Mouse (Mus musculus) bone marrow, adult 2 months (tissue): ENCODE data around the gene Ly6c2. TPM values are rescaled to one million over a fixed set of nuclear protein-coding genes. Genes with fewer than 3 reads are reported as not detected.
A peak's percentile ranks its signal among the peaks of the same experiment; 100 is the strongest.
"Not testable (repeated sequence)": the region's sequence is repeated elsewhere in the genome, so short reads cannot be mapped to it uniquely, and the experiment has no call there.

Source experiments
- H3K27ac ChIP-seq: fragments of 200-500 bp; 2 replicates; pipeline ENCODE4 v1.5.1; 2012; ENCODE audit warnings: low read depth, mild to moderate bottlenecking, control low read depth, inconsistent platforms, low read length; ENCODE audit not compliant: control insufficient read depth, poor library complexity, insufficient read depth
- H3K4me1 ChIP-seq: fragments of 200-500 bp; 2 replicates; pipeline ENCODE4 v1.6.1; 2011; ENCODE audit warnings: low read length; ENCODE audit not compliant: control insufficient read depth, insufficient read depth
- H3K4me3 ChIP-seq: fragments of 200-500 bp; replicated peaks from 2 replicates; pipeline ENCODE3; 2011; ENCODE audit warnings: mild to moderate bottlenecking, low read depth, low read length, control low read depth; ENCODE audit not compliant: control insufficient read depth
- CTCF ChIP-seq: fragments of 200-500 bp; IDR thresholded peaks from 2 replicates; pipeline ENCODE4 v1.5.1; 2011; ENCODE audit warnings: low read length, control low read depth; ENCODE audit not compliant: control insufficient read depth, insufficient read depth
- POLR2A ChIP-seq: fragments of 200-500 bp; IDR thresholded peaks from 2 replicates; pipeline ENCODE4 v1.6.1; 2011; ENCODE audit warnings: low read depth, mild to moderate bottlenecking, control low read depth, low read length, borderline replicate concordance; ENCODE audit not compliant: control insufficient read depth
- WGBS: fragments of 180-500 bp; shearing (Covaris S2); methylation state at CpG from one replicate; pipeline ENCODE4 v1.1.7; 2018; 5-methylcytosine and 5-hydroxymethylcytosine counted together
- polyA plus RNA-seq: library from polyadenylated mRNA; stranded (reverse); fragments of >200 nt; gene quantifications from 2 replicates; pipeline ENCODE4 v1.2.4, GENCODE M21; 2011; ENCODE audit warnings: low replicate concordance; ENCODE audit not compliant: missing spikeins, insufficient read depth, insufficient read length

Gene Ly6c2
- polyA plus RNA-seq: 165 and 459 TPM in 2 replicates

GRCm38 (mm10) chr15:75111861-75112630 lies at the start of gene Ly6c2:
Gene Ly6c2, minus strand, starts transcription at chr15:75111970.
- Histone ChIP-seq H3K27ac (peak within 1 kb of the TSS; percentile 75; the same call in 1 of the 2 replicates), H3K4me3 (peak within 1 kb of the TSS; percentile 92)
- 22% methylated on average over 1 of the region's 1 CpGs for WGBS
- not testable (repeated sequence) for H3K4me1 ChIP-seq

- 33% methylated on average over 1 of the region's 1 CpGs for WGBS
These were observed 45.9 kb upstream of the Ly6c2 start for GRCm38 (mm10) chr15:75157646-75158045.

GRCm38 (mm10) chr15:75154940-75155339 lies 43.2 kb upstream of the Ly6c2 start, which contains the start of gene Ly6g:
Gene Ly6g, plus strand, starts transcription at chr15:75155240.
- H3K27ac ChIP-seq: peak within 1 kb of the TSS; percentile 28; the same call in 1 of the 2 replicates
- WGBS: 83% methylated on average over 1 of the region's 1 CpGs
- no peak for TF ChIP-seq CTCF
- no peak for TF ChIP-seq POLR2A
- H3K4me1 ChIP-seq: peaks cover 7% of the 10 kb centered on the region; the same call in 1 of the 2 replicates
- peak within 1 kb of the TSS; percentile 65 for H3K4me3 ChIP-seq

More at GRCm38 (mm10) chr15:75157646-75158045, 45.9 kb upstream of the Ly6c2 start:
- Histone ChIP-seq H3K4me1 (peaks cover 4% of the 10 kb centered on the region; the same call in 1 of the 2 replicates), H3K4me3 (no peak overlapping the region), H3K27ac (no peak overlapping the region)
- no peak for TF ChIP-seq CTCF
- no peak for TF ChIP-seq POLR2A

GRCm38 (mm10) chr15:75153087-75153486 lies 41.3 kb upstream of the Ly6c2 start:
- H3K4me3 ChIP-seq: no peak overlapping the region
- H3K27ac ChIP-seq: no peak overlapping the region; the same call in 1 of the 2 replicates
- no peak for TF ChIP-seq POLR2A
- TF ChIP-seq CTCF: no peak

GRCm38 (mm10) chr15:75143735-75144134 lies 32.0 kb upstream of the Ly6c2 start:
- H3K4me1 ChIP-seq: peaks cover 3% of the 10 kb centered on the region; the same call in 1 of the 2 replicates
- H3K27ac ChIP-seq: no peak overlapping the region
- WGBS: 70% methylated on average over 3 of the region's 3 CpGs
- TF ChIP-seq CTCF (peak; percentile 81), POLR2A (no peak)
- H3K4me3 ChIP-seq: no peak overlapping the region

More at GRCm38 (mm10) chr15:75153087-75153486, 41.3 kb upstream of the Ly6c2 start:
- peaks cover 7% of the 10 kb centered on the region; the same call in 1 of the 2 replicates for H3K4me1 ChIP-seq

- H3K4me1 ChIP-seq, H3K4me3 ChIP-seq: not testable (repeated sequence)
- 23% methylated on average over 6 of the region's 6 CpGs for WGBS
- peak overlapping the region; percentile 71 for H3K27ac ChIP-seq
- peak; percentile 49 for TF ChIP-seq CTCF
These were observed 30.1 kb upstream of the Ly6c2 start for GRCm38 (mm10) chr15:75141812-75142360.

GRCm38 (mm10) chr15:75137739-75138138 lies 26.0 kb upstream of the Ly6c2 start:
- not testable (repeated sequence) for H3K4me1 ChIP-seq, H3K4me3 ChIP-seq
- H3K27ac ChIP-seq: peak overlapping the region; percentile 77
- 24% methylated on average over 3 of the region's 3 CpGs for whole genome bisulfite sequencing

GRCm38 (mm10) chr15:75135090-75135783 lies 23.5 kb upstream of the Ly6c2 start:
- H3K4me3 ChIP-seq: peak overlapping the region; percentile 66
- peak overlapping the region; percentile 88 for H3K27ac ChIP-seq
- WGBS: 25% methylated on average over 2 of the region's 2 CpGs
- not testable (repeated sequence) for H3K4me1 ChIP-seq

GRCm38 (mm10) chr15:75132346-75132745 lies 20.6 kb upstream of the Ly6c2 start:
- not testable (repeated sequence) for H3K27ac ChIP-seq, H3K4me1 ChIP-seq, H3K4me3 ChIP-seq
- WGBS: 92% methylated on average over 2 of the region's 2 CpGs
